Mouse (Mus musculus): ENCODE measurements around the gene Npm3.

The Npm3 gene

DNA sequence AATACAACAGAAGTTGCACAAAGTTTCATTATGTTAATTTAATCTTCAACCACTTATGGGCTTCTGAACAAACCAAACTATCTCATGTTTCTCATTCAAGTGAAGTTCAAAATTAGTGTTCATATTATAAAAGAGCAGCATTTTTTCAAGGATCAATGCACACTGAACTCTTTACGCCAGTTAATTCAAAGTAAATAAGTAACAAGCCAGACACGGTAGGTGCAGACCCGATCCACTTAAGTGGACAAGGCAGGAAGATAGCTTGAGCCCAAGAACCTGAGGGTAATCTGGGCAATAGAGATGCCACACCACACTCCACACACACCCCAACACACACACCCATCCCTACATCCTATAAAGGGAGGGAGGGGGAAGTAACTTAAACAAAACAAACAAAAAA, 4.2 kb upstream of the Npm3 start:
- no peak for DNase-seq (ENCODE audit: low spot score)

- DNase-seq (ENCODE audit: low spot score) = peak; percentile 56
Observed at GRCm38 (mm10) chr19:45751881-45752280, 2.5 kb upstream of the Npm3 start.

- peak; percentile 50 for DNase-seq (ENCODE audit: low spot score)
Observed at GRCm38 (mm10) chr19:45748691-45749242, 624 bp downstream of the Npm3 start.

GRCm38 (mm10) chr19:45748206-45748605, 1.2 kb downstream of the Npm3 start:
- no peak for DNase-seq (ENCODE audit: low spot score)

DNA sequence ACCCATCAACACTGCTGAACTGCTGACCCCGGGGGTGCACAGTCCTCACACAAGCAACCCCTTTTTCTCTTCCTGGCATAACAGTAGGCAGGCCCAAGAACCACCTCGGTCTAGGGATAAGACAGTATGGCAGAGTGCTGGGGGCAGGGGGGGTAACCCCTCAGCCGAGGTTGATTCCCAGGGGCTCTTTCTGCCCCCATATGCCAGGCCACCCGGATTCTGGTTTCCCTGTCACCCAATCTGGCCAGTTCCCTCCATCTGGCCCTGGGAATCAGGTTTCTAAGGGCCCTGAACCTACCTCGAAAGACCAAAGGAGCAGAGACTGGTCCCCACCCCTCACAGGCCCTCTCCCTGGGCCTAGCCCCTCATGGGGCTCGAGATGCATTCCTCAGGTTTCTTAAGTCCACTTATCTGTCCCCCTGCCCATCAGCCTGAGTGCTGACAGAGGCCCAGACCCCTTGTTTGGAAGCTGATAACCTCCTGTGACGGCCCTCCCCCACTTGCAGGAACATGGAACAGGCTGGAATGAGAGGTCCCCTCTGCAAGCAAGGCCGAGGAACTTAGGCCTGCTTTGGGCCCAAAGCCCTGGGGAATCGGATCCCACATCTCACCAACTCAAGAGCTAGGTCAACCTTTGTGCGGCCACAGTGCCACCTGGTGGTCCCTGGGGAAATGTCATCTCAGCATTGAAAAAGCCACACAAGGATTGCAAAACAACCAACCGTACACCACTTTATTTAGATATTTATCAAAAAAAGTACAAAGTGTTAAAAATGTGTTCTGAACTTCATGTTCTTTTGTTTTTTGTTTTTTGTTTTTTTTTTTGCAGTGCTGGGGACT, 2.1 kb downstream of the Npm3 start:
- peak; percentile 78 for DNase-seq (ENCODE audit: low spot score)

DNA sequence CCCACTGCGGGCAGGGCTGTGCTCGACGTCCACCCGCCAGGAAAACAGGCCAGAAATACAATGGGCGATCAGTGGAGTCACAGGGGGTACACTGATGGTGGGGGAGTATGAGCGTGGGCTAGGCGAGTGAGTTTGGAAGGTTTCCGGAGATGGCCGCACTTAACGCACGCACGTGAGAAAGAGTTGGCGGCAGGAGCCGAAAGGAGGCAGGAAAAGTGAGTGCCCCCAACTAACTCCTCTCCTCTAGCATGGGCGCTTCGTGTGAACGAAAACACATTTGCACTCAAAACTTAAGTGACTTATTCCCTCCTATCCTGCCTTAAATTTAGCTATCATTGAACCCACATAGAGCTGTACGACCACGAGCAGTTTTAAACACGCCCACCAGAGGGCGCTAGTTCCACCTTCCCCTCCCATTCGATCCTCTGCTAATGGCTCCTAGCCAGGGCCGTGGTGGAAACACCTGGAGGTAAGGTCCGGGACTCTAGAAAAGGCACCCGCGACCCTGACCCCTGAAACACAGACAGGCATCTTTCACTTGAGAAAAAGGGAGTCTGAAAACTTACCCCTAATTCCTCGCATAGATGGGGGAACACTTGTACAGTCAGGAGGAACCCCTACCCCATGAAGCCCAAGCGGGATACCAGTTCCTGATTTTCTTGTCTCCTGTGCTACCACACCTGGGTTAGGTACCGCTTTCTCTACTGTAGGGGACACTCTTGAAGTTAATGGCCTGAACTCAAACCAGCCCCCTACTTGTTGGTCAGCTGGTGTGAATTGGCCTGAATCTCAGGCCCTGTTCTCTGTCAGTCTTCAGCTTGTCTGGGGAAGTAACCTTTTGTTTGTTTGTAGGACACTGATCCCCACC, 3.0 kb downstream of the Npm3 start:
- DNase-seq (ENCODE audit: low spot score) = peak; percentile 75

DNA sequence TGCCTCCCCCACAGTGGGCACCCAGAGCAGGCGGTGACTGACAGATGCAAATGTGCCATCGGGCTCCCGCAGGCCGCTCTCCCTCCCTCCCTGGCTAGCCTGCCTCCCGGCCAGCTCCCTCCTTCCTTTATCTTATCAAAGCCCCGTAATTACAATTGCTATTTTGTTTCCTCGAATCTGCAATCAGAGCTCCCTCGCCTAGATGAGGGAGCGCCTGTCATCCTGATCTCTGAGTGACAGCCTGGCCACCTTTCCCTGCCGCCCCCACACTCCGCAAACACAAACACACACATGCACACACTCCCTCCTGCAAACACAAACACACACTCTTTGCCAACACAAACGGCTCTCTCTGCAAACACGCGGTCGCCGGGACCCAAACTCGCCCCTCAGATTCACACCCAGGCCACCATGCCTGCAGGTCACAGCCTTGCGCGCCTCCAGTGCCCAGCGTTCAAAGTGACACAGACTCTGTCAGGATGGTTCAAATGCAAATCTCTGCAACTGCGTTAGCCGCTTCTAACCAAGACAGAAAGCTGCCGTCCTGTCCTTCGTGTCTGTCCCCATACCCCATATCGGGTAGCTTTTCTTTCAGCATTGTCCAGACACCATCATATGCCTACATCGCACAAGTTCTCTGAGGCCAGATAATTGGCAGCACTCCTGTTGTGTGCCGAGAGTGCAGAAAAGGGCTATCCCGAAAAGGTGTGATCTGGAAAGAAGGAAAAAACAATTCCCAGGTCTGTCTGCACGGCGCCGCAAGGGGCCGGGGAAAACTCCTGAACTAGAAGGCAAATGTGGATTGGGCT, 3.8 kb downstream of the Npm3 start:
- DNase-seq (ENCODE audit: low spot score) = no peak

- no peak for DNase-seq (ENCODE audit: low spot score)
Observed at GRCm38 (mm10) chr19:45743619-45744018, 5.8 kb downstream of the Npm3 start.

GRCm38 (mm10) chr19:45742984-45743575, 6.3 kb downstream of the Npm3 start:
- DNase-seq (ENCODE audit: low spot score) = no peak

GRCm38 (mm10) chr19:45742218-45742983, 7.0 kb downstream of the Npm3 start, which contains the start of gene Fgf8:
Gene Fgf8 (minus strand): TSS chr19:45742915.
- peak; percentile 33 for DNase-seq (ENCODE audit: low spot score)

- no peak for DNase-seq (ENCODE audit: low spot score)
Observed at GRCm38 (mm10) chr19:45741431-45742217, 7.8 kb downstream of the Npm3 start.

DNA sequence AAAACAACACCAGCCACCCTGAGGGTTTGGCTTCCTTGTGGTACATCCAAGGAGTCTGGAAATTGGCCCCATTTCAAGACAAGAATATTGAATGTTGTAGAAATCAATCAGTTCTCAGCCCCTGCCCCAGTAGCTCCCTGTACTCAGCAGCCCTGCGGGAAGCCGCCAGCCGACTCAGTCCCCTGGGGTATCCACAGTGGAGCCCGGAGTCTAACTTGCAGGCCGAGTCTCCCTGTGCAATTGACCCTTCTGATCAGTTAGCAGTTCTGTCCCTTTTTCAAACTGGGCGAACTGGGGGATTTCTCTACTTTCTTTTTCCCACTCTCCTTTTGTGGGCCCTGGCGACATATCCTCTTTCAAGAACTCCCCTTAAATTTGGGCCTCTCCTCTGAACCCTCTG, 8.6 kb downstream of the Npm3 start:
- DNase-seq (ENCODE audit: low spot score) = no peak

DNA sequence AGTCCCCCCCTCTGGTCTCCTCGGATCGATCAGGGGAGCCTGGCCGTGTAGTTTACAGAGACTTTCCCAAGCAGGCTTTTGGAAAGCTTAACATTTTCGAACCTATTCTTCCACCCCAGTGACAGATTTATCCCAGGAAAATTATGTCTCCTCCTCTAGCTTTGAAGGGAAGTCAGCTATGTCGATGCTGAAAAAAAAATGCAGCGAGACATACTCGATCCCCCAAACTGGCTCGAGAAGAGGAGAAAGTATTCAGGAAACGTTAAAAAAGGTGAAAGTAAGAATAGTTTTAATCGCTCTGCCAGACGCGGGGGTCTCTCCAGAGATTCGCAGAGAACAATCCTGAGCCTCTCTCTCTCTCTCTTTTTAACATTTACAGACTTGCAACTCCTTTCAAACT, 9.2 kb downstream of the Npm3 start:
- no peak for DNase-seq (ENCODE audit: low spot score)

- DNase-seq (ENCODE audit: low spot score) = no peak
Observed at GRCm38 (mm10) chr19:45738521-45738920, 10.9 kb downstream of the Npm3 start.

- no peak for DNase-seq (ENCODE audit: low spot score)
Observed at GRCm38 (mm10) chr19:45737846-45738484, 11.4 kb downstream of the Npm3 start.

DNA sequence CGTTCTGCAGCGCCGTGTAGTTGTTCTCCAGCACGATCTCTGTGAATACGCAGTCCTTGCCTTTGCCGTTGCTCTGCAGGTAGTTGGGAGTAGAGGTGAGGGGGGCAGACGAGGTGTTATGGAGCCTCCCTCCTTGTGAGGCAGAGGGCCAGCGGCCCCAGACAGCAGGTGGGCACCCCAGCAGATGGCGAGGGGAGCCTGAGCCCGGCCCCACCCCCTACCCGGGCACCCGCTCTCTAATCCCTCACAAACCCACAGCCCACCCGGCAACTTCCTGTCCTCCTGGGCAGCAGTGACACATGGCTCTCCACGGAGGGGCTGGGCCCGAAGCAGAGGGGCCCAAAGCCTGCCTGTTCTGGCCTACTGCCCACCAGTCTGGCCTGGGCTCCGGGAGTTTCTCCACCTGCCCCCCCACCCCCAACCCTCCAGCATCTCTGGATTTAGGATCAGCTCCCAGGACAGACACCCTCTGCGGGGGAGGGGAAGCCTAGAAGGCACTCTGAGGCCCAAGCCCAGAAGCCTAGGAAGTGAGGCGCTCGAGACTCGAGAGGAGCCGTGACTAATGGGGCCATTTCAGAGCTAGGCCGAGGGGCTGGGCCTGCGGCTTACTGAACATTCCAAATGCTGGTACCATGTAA, 12.1 kb downstream of the Npm3 start:
- no peak for DNase-seq (ENCODE audit: low spot score)

- peak; percentile 36 for DNase-seq (ENCODE audit: low spot score)
Observed at GRCm38 (mm10) chr19:45736855-45737207, 12.6 kb downstream of the Npm3 start.

DNA sequence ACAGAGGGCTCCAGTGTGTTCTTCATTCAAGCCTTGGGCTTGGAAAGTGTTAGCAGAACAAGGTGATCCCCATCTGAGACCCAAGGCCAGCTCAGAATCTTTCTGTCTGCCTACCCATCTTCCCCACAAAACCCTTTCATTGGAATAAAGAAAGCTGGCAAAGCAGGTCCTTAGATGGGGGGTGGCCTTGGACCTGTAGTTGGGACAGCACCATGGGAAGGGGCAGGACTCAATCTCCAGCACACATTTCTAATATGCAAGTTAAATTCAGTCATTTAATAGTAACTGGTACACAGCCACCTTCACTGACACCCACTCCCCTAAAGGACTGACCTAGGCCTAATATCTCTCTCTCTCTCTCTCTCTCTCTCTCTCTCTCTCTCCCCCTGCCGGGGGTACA, 13.2 kb downstream of the Npm3 start:
- DNase-seq (ENCODE audit: low spot score) = no peak

- DNase-seq (ENCODE audit: low spot score) = no peak
Observed at GRCm38 (mm10) chr19:45734762-45735161, 14.6 kb downstream of the Npm3 start.

Measured in T-cell, adult 2 months (primary cell).